Mouse (Mus musculus): ENCODE results near the gene Gm17655.
A peak's percentile ranks its signal among the peaks of the same experiment; 100 is the strongest.
"Not testable (repeated sequence)": the region's sequence is repeated elsewhere in the genome, so short reads cannot be mapped to it uniquely, and the experiment has no call there.

Gm17655 gene

GRCm38 (mm10) chr5:110086161-110086866 lies 14.0 kb upstream of the Gm17655 start:
- DNase-seq: no peak

- DNase-seq: no peak
Measured at GRCm38 (mm10) chr5:110082961-110083360, 10.6 kb upstream of the Gm17655 start.

- peak; percentile 89 for DNase-seq
Measured at GRCm38 (mm10) chr5:110057637-110058408, 14.5 kb downstream of the Gm17655 start.

GRCm38 (mm10) chr5:110023694-110024427 lies 48.5 kb downstream of the Gm17655 start:
- peak; percentile 9 to 21 for DNase-seq

GRCm38 (mm10) chr5:110023273-110023672 lies 49.0 kb downstream of the Gm17655 start:
- no peak for DNase-seq

GRCm38 (mm10) chr5:110015775-110016174 lies 56.5 kb downstream of the Gm17655 start:
- DNase-seq: not testable (repeated sequence)

Data from lung, adult 18-20 months (tissue).